Mouse (Mus musculus): ENCODE measurements around the gene Hmgcll1.
A peak's percentile ranks its signal among the peaks of the same experiment; 100 is the strongest.
"Not testable (repeated sequence)": the region's sequence is repeated elsewhere in the genome, so short reads cannot be mapped to it uniquely, and the experiment has no call there.

Gene Hmgcll1

GRCm38 (mm10) chr9:76061492-76061891, 46.8 kb downstream of the Hmgcll1 start:
- no peak for DNase-seq

- DNase-seq = no peak
These were observed 49.5 kb downstream of the Hmgcll1 start for GRCm38 (mm10) chr9:76064164-76064563.

GRCm38 (mm10) chr9:76091561-76091960, 76.9 kb downstream of the Hmgcll1 start:
- peak; percentile 33 for DNase-seq

GRCm38 (mm10) chr9:76097221-76097620, 82.6 kb downstream of the Hmgcll1 start:
- DNase-seq = no peak

GRCm38 (mm10) chr9:76099981-76100380, 85.3 kb downstream of the Hmgcll1 start:
- DNase-seq = peak; percentile 64

- DNase-seq = not testable (repeated sequence)
These were observed 89.8 kb downstream of the Hmgcll1 start for GRCm38 (mm10) chr9:76104416-76104815.

GRCm38 (mm10) chr9:76104846-76105245, 90.2 kb downstream of the Hmgcll1 start:
- no peak for DNase-seq

- DNase-seq = peak; percentile 78
These were observed 108.2 kb downstream of the Hmgcll1 start for GRCm38 (mm10) chr9:76122888-76123287.

- no peak for DNase-seq
These were observed 109.6 kb downstream of the Hmgcll1 start for GRCm38 (mm10) chr9:76124249-76124648.

GRCm38 (mm10) chr9:76129353-76129752, 114.7 kb downstream of the Hmgcll1 start:
- DNase-seq = no peak

- DNase-seq = no peak
These were observed 119.4 kb downstream of the Hmgcll1 start for GRCm38 (mm10) chr9:76134042-76134441.

- peak; percentile 55 for DNase-seq
These were observed 123.9 kb downstream of the Hmgcll1 start for GRCm38 (mm10) chr9:76138378-76139109.

GRCm38 (mm10) chr9:76145593-76145992, 130.9 kb downstream of the Hmgcll1 start:
- DNase-seq = no peak

GRCm38 (mm10) chr9:76162446-76162845, 147.8 kb downstream of the Hmgcll1 start:
- DNase-seq = peak; percentile 54

GRCm38 (mm10) chr9:76168355-76168754, 153.7 kb downstream of the Hmgcll1 start:
- peak; percentile 21 for DNase-seq

- no peak for DNase-seq
These were observed 158.1 kb downstream of the Hmgcll1 start for GRCm38 (mm10) chr9:76172686-76173295.

GRCm38 (mm10) chr9:76179221-76179620, 164.6 kb downstream of the Hmgcll1 start:
- no peak for DNase-seq
